Mouse (Mus musculus) CH12.LX (cell line): ENCODE measurements around the gene Mcl1.

Experiments
- CTCF ChIP-seq, 2 experiments: IDR thresholded peaks in 1 of 2; conservative IDR thresholded peaks in 1 of 2; 2 replicates each; pipeline ENCODE4 v1.5.1; 2011 to 2012; ENCODE audit warnings: low read depth in 2 of 2, low read length in 2 of 2, improper control_type of control experiment in 1 of 2, inconsistent platforms in 1 of 2, mild to moderate bottlenecking in 1 of 2, moderate library complexity in 1 of 2
- JUND ChIP-seq: conservative IDR thresholded peaks from 2 replicates; pipeline ENCODE4 v1.6.1; 2011; ENCODE audit warnings: low read depth, low read length, improper control_type of control experiment
- UBTF ChIP-seq: IDR thresholded peaks from 2 replicates; pipeline ENCODE4 v1.6.1; 2012; ENCODE audit warnings: low read depth, mild to moderate bottlenecking, inconsistent platforms, low read length, improper control_type of control experiment, moderate library complexity

GRCm38 (mm10) chr3:95643097-95643496 is 15.5 kb upstream of the Mcl1 start:
- TF ChIP-seq CTCF (conservative IDR thresholded peaks at IDR 0.05 in 1 of 2, IDR thresholded peaks at IDR 0.05 in 1 of 2; ENCODE audit: low read depth in 2 of 2, low read length in 2 of 2) (no peak), JUND (no peak), UBTF (no peak)
